Mouse (Mus musculus) adrenal gland, postnatal 10 days (tissue): Measurements from ENCODE around the gene Elmo3. TPM values are rescaled to one million over a fixed set of nuclear protein-coding genes. Genes with fewer than 3 reads are reported as not detected.

ENCODE experiments used
- DNase-seq: peaks from one replicate; pipeline ENCODE4 v3.0.0; 2021; ENCODE audit warnings: mixed read lengths
- long read RNA-seq, 2 experiments: library from polyadenylated mRNA; stranded (forward); transcript quantifications; one replicate each; pipeline ENCODE4 v2.0.0; 2021
- total RNA-seq, 2 experiments: library from RNA; stranded (reverse); gene quantifications; 2 replicates each; pipeline ENCODE4 v1.2.3; 2021

Elmo3 gene
- total RNA-seq: 1 to 10 TPM; 6.1 to 6.2 TPM
- long read RNA-seq, experiment 1, transcript Elmo3-201 (20 exons, 3,189 nt): major isoform, 6 of 15 reads
- long read RNA-seq, experiment 1, partial matches to known transcripts: 2 of 15 reads
- long read RNA-seq, experiment 1, other reads (novel, unspliced or antisense): 7 of 15 reads
- long read RNA-seq, experiment 2, partial matches to known transcripts: 0 of 5 reads
- long read RNA-seq, experiment 2, other reads (novel, unspliced or antisense): 3 of 5 reads

GRCm38 (mm10) chr8:105305211-105306145 lies at the start of gene Elmo3:
Gene Elmo3 (plus strand): TSS chr8:105305601.
- peak; percentile 74 for DNase-seq

- DNase-seq: no peak
Measured at GRCm38 (mm10) chr8:105257318-105258114, 47.9 kb upstream of the Elmo3 start.

- peak; percentile 38 for DNase-seq
Measured at GRCm38 (mm10) chr8:105258911-105259720, 46.3 kb upstream of the Elmo3 start.

- DNase-seq: peak; percentile 90
Measured at GRCm38 (mm10) chr8:105259721-105260320, 45.6 kb upstream of the Elmo3 start.

- DNase-seq: no peak
Measured at GRCm38 (mm10) chr8:105260371-105261099, 44.9 kb upstream of the Elmo3 start.

- DNase-seq: no peak
Measured at GRCm38 (mm10) chr8:105261326-105261980, 43.9 kb upstream of the Elmo3 start.

GRCm38 (mm10) chr8:105263244-105263912 lies 42.0 kb upstream of the Elmo3 start:
- no peak for DNase-seq

GRCm38 (mm10) chr8:105264024-105264982 lies 41.1 kb upstream of the Elmo3 start, which contains the start of the genes Tradd and Fbxl8:
Gene Tradd (minus strand): TSS chr8:105264609.
Gene Fbxl8 (plus strand): TSS chr8:105264648.
- DNase-seq: peak; percentile 89

GRCm38 (mm10) chr8:105265128-105265527 lies 40.3 kb upstream of the Elmo3 start:
- no peak for DNase-seq

- DNase-seq: no peak
Measured at GRCm38 (mm10) chr8:105266775-105267174, 38.6 kb upstream of the Elmo3 start.

GRCm38 (mm10) chr8:105268342-105269074 lies 36.9 kb upstream of the Elmo3 start:
- DNase-seq: peak; percentile 49

- DNase-seq: peak; percentile 35
Measured at GRCm38 (mm10) chr8:105269075-105269458, 36.3 kb upstream of the Elmo3 start.

- DNase-seq: peak; percentile 82
Measured at GRCm38 (mm10) chr8:105269461-105269947, 35.9 kb upstream of the Elmo3 start, which contains the start of gene Hsf4. Gene Hsf4 (plus strand): TSS chr8:105269801.

- DNase-seq: no peak
Measured at GRCm38 (mm10) chr8:105270101-105270915, 35.1 kb upstream of the Elmo3 start.

- no peak for DNase-seq
Measured at GRCm38 (mm10) chr8:105270916-105271186, 34.5 kb upstream of the Elmo3 start.

GRCm38 (mm10) chr8:105275387-105275786 lies 30.0 kb upstream of the Elmo3 start:
- DNase-seq: no peak
